Mouse (Mus musculus) cortical plate, adult 2 months (tissue): ENCODE data around the gene Spata13.

Experiments
- CTCF ChIP-seq: fragments of 200-500 bp; IDR thresholded peaks from 2 replicates; pipeline ENCODE4 v1.5.1; 2011; ENCODE audit warnings: mild to moderate bottlenecking, control low read depth, low read length; ENCODE audit not compliant: insufficient read depth; ENCODE audit errors: extremely low read depth
- POLR2A ChIP-seq: fragments of 200-500 bp; IDR thresholded peaks from 2 replicates; pipeline ENCODE4 v1.6.1; 2011; ENCODE audit warnings: mild to moderate bottlenecking, low read length, control low read depth; ENCODE audit not compliant: insufficient read depth; ENCODE audit errors: extremely low read depth

DNA sequence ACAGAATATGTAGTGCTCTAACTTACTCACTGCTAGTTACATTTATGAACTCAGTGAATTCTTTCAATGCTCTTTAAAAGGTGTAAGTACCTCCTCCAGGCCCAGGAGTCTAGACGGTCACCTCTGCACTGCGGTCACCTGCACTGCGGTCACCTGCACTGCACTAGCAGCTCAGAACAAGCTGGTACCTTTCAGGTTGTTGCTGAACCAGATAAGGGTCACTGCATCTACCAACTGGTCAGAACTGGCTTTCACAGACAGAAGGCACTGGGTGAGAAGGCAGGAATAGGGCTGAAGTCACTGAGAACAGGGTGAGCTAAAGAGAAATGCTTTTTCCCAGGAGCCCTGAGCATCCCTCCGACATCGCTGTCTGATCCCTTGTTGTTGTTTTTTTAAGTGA lies 120.9 kb downstream of the Spata13 start:
- TF ChIP-seq CTCF (no peak), POLR2A (no peak)
